Mouse (Mus musculus) bone marrow macrophage, adult 2 months (primary cell): ENCODE data around the gene Creb3.

Source experiments
- CTCF ChIP-seq: IDR thresholded peaks from 2 replicates; pipeline ENCODE4 v1.5.1; 2012; ENCODE audit warnings: low read depth, mild to moderate bottlenecking, low read length, moderate library complexity
- POLR2A ChIP-seq: IDR thresholded peaks from 2 replicates; pipeline ENCODE4 v1.6.1; 2012; ENCODE audit warnings: mild to moderate bottlenecking, low read depth, low read length, borderline replicate concordance

- TF ChIP-seq POLR2A (no peak), CTCF (no peak)
These were observed 17.1 kb downstream of the Creb3 start for GRCm38 (mm10) chr4:43579256-43579655.
